Mouse (Mus musculus) stomach, postnatal 0 days (tissue): ENCODE data around the gene Tnfaip8l1. TPM values are rescaled to one million over a fixed set of nuclear protein-coding genes. Genes with fewer than 3 reads are reported as not detected.

ENCODE experiments used
- ATAC-seq: fragments of 200-750 bp; cut with Nextera tagmentation; 2 replicates; pipeline ENCODE4 v1.8.0; 2017; ENCODE audit not compliant: low FRiP score, low TSS enrichment
- DNase-seq: peaks from one replicate; pipeline ENCODE4 v3.0.0-alpha.2; 2016; ENCODE audit warnings: low spot score
- H3K27ac ChIP-seq: fragments of 300-500 bp; sonication (generic); replicated peaks from 2 replicates; pipeline ENCODE4 v1.5.1; 2014; ENCODE audit warnings: mild to moderate bottlenecking, control low read depth
- H3K27me3 ChIP-seq: fragments of 300-500 bp; sonication (generic); 2 replicates; pipeline ENCODE4 v1.6.1; 2014; ENCODE audit warnings: low read length; ENCODE audit not compliant: control insufficient read depth, insufficient read depth
- H3K36me3 ChIP-seq: fragments of 300-500 bp; sonication (generic); 2 replicates; pipeline ENCODE4 v1.6.1; 2014; ENCODE audit warnings: low read length, mixed read lengths; ENCODE audit not compliant: control insufficient read depth, insufficient read depth
- H3K4me1 ChIP-seq: fragments of 300-500 bp; sonication (generic); replicated peaks from 2 replicates; pipeline ENCODE4 v1.6.1; 2014; ENCODE audit warnings: antibody characterized with exemption; ENCODE audit not compliant: control insufficient read depth, insufficient read depth
- H3K4me2 ChIP-seq: fragments of 300-500 bp; sonication (generic); replicated peaks from 2 replicates; pipeline ENCODE4 v1.6.1; 2014; ENCODE audit warnings: low read depth, mild to moderate bottlenecking, control low read depth, moderate library complexity
- H3K4me3 ChIP-seq: fragments of 300-500 bp; sonication (generic); 2 replicates; pipeline ENCODE4 v1.5.1; 2014; ENCODE audit warnings: low read depth, low read length, control low read depth
- H3K9ac ChIP-seq: fragments of 300-500 bp; sonication (generic); 2 replicates; pipeline ENCODE4 v1.6.1; 2014; ENCODE audit warnings: mild to moderate bottlenecking, low read length, control low read depth, mixed read lengths
- H3K9me3 ChIP-seq: fragments of 300-500 bp; sonication (generic); 2 replicates; pipeline ENCODE4 v1.6.1; 2016; ENCODE audit warnings: low read length; ENCODE audit not compliant: control insufficient read depth
- CTCF ChIP-seq: IDR thresholded peaks from 2 replicates; pipeline ENCODE4 v1.5.1; 2016; ENCODE audit warnings: antibody characterized with exemption, low read depth, mild to moderate bottlenecking, moderate library complexity
- EP300 ChIP-seq: optimal IDR thresholded peaks from 2 replicates; pipeline ENCODE3; 2016; ENCODE audit warnings: antibody characterized with exemption
- WGBS: fragments of 180-500 bp; shearing (Covaris S2); extraction: QIAGEN DNeasy Blood & Tissue Kit; methylation state at CpG from one replicate; pipeline ENCODE4 v1.1.7; 2014; 5-methylcytosine and 5-hydroxymethylcytosine counted together
- polyA plus RNA-seq: library from polyadenylated mRNA; unstranded; fragments of >200 nt; fragmentation: Nextera tagmentation; extraction: Ambion mirVana; gene quantifications from 2 replicates; pipeline ENCODE4 v1.2.1, GENCODE M21; 2015

The Tnfaip8l1 gene
- polyA plus RNA-seq, 1 experiment from 2014 or later = 5.2 TPM

DNA sequence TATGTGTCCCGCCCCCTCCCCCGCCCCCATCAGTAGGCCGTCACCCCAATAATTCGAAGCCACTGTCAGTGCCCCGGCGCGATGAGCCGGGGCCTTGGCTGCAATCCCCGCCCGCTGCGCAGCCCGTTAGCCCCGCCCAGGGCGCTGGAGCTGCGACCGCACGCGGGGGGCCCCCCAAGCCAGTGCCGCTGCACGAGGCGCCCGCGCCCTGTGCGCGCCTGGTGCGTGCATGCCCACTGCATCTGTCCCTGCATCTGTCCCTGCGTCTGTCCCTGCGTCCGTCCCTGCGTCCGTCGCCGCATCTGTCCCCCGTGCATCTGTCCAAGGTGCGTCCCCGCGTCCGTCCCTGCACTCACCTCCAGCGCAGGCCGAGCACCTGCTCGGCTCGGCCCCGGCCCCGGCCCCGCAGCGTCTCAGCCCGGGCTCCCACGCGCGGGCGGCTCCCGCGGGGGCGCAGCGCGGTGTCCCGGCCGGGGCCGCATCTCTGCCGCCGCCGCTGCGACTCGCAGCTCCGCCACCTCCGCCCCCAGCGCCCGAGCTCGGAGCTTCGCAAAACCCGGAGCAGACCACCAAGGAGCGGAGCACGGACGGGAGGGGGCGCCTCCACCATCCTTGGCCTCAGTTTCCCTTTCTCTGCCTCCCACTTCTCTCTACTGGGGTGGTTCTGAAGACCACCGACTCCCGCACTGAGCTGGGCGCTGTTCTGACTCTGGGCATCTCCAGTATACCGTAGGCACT lies 22.2 kb upstream of the Tnfaip8l1 start, which contains the start of gene Sema6b:
Sema6b (minus strand) TSS at position 486 of the 738 bp plus-strand sequence.
- H3K4me1 ChIP-seq = 0 out of 2 replicates have a peak, but pooled peaks cover 6% of the 10 kb centered on the region
- peak; percentile 62 for DNase-seq
- peaks cover 2% of the 10 kb centered on the region; the same call in 1 of the 2 replicates for H3K27me3 ChIP-seq

DNA sequence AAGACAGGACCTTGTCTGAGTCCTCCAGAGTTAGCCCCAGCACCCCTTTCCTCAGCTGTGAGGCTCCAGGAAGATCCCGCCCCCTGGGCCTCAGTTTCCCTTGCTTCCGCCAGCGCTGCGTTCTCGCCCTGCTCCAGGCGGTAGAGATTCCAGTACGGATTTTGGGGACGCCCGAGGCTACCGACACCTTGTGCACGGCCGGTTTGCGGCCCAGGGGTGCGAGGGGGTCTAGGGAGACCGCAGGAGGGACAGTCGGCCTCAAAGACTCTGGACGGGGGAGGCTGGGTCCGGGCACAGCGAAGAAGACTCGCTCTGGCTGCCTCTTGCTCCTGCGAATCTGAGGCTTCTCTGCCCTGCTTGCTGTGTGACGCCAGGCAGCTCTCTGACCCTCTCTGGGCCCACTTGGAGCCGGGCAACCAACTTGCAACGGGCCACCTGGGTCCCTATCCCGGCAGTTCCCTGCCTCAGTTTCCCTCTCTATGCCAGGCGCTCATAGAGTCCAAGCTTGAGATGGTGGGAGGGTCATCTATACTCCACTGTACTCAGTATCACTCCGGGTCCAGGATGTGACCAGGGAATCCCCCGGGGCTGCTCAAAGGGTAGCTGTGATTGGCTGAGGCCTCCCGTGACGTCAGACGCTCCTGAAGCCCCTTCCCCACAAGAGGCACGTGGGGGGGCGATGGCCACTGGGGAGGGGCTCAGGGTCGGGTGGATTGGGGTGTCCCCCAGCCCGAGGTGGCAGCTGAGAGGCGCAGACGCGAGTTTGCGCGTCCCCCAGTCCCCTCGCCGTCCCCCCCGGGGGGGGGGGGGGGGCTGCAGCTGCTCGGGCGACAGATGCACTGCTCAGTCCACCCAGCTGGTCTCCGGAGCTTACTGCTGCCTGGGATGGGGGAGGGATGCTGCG lies 20.3 kb upstream of the Tnfaip8l1 start:
- no peak for TF ChIP-seq EP300
- no peak for TF ChIP-seq CTCF
- H3K4me3 ChIP-seq = peak overlapping the region; percentile 27
- 0 out of 2 replicates have a peak overlapping the region, but pooled peaks have one; percentile 18 for H3K9ac ChIP-seq
- no peaks in the 10 kb centered on the region for H3K9me3 ChIP-seq
- 0 out of 2 replicates have a peak, but pooled peaks cover 6% of the 10 kb centered on the region for H3K4me1 ChIP-seq
- DNase-seq (no peak), ATAC-seq (no peak; the same call in 1 of the 2 replicates)
- H3K27me3 ChIP-seq = peaks cover 2% of the 10 kb centered on the region; the same call in 1 of the 2 replicates
- 2% methylated on average over 44 of the region's 47 CpGs for WGBS
- peak overlapping the region; percentile 55 for H3K4me2 ChIP-seq
- no peaks in the 10 kb centered on the region for H3K36me3 ChIP-seq
- no peak overlapping the region for H3K27ac ChIP-seq

More for the DNA sequence above, 22.2 kb upstream of the Tnfaip8l1 start, which contains the start of gene Sema6b:
- peak within 1 kb of the TSS; percentile 55 for H3K4me3 ChIP-seq
- WGBS = 1% methylated on average over 76 of the region's 79 CpGs
- H3K36me3 ChIP-seq = no peaks in the 10 kb centered on the region
- H3K9ac ChIP-seq = peak within 1 kb of the TSS; percentile 41; the same call in 1 of the 2 replicates
- no peak within 1 kb of the TSS for H3K27ac ChIP-seq
- peak within 1 kb of the TSS; percentile 95 for H3K4me2 ChIP-seq
- TF ChIP-seq EP300 (no peak), CTCF (peak; percentile 30; the same call in 1 of the 2 replicates)
- ATAC-seq = peak; percentile 18
- H3K9me3 ChIP-seq = no peaks in the 10 kb centered on the region

GRCm38 (mm10) chr17:56144546-56144945 lies 17.7 kb upstream of the Tnfaip8l1 start:
- Histone ChIP-seq H3K27me3 (peaks cover 2% of the 10 kb centered on the region; the same call in 1 of the 2 replicates), H3K4me3 (no peak overlapping the region), H3K9me3 (no peaks in the 10 kb centered on the region), H3K36me3 (no peaks in the 10 kb centered on the region), H3K4me1 (0 out of 2 replicates have a peak, but pooled peaks cover 4% of the 10 kb centered on the region), H3K4me2 (no peak overlapping the region), H3K9ac (no peak overlapping the region), H3K27ac (no peak overlapping the region)
- ATAC-seq (no peak), DNase-seq (no peak)
- 71% methylated on average over 9 of the region's 9 CpGs for WGBS
- no peak for TF ChIP-seq CTCF
- no peak for TF ChIP-seq EP300

- H3K27me3 ChIP-seq = peaks cover 2% of the 10 kb centered on the region; the same call in 1 of the 2 replicates
- H3K27ac ChIP-seq = no peak overlapping the region
- no peak for ATAC-seq
- H3K4me1 ChIP-seq = 0 out of 2 replicates have a peak, but pooled peaks cover 3% of the 10 kb centered on the region
- no peak overlapping the region for H3K4me2 ChIP-seq
- H3K36me3 ChIP-seq = no peaks in the 10 kb centered on the region
- WGBS = 14% methylated on average over 9 of the region's 9 CpGs
- DNase-seq = no peak
- no peak overlapping the region for H3K4me3 ChIP-seq
- no peak for TF ChIP-seq EP300
- no peak for TF ChIP-seq CTCF
- H3K9ac ChIP-seq = no peak overlapping the region
- H3K9me3 ChIP-seq = no peaks in the 10 kb centered on the region
Observed at GRCm38 (mm10) chr17:56146131-56146530, 16.1 kb upstream of the Tnfaip8l1 start.

DNA sequence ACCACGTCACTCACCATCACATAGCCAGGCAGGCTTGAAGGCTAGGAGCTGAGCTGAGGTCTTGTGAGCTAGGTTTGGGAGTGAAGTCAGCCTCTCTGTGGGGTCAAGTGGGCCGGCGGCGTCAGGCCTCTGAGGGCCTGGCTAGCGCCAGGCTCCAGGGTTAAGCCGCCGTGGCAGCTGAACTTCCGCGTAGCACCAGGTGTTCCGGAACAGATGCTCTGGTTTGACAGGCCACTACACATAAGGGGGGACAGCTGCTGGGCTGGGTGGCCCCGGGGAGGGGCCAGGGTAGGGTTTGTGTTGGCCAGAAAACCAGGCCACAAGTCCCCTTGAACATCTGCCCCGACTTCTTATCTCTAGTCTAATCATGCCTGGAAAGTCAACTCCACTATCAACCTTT lies 14.9 kb upstream of the Tnfaip8l1 start:
- Histone ChIP-seq H3K9me3 (no peaks in the 10 kb centered on the region), H3K4me2 (no peak overlapping the region), H3K36me3 (no peaks in the 10 kb centered on the region), H3K4me3 (no peak overlapping the region), H3K9ac (no peak overlapping the region), H3K4me1 (no peaks in the 10 kb centered on the region), H3K27me3 (no peaks in the 10 kb centered on the region; the same call in 1 of the 2 replicates), H3K27ac (no peak overlapping the region)
- ATAC-seq = no peak
- TF ChIP-seq CTCF = no peak
- TF ChIP-seq EP300 = no peak
- WGBS = 54% methylated on average over 12 of the region's 12 CpGs
- no peak for DNase-seq
